Mouse (Mus musculus) G1E (cell line): ENCODE results near the gene Nppa.

Source experiments
- CTCF ChIP-seq: IDR thresholded peaks from 2 replicates; pipeline ENCODE4 v1.5.1; 2012; ENCODE audit warnings: low read depth, low read length, inconsistent platforms, mixed read lengths
- GATA1 ChIP-seq: IDR thresholded peaks from 2 replicates; pipeline ENCODE4 v1.6.1; 2012; ENCODE audit warnings: borderline replicate concordance, low read length, inconsistent platforms, mixed read lengths

GRCm38 (mm10) chr4:147978391-147978790, 22.1 kb upstream of the Nppa start:
- TF ChIP-seq CTCF = no peak
- no peak for TF ChIP-seq GATA1
